Mouse (Mus musculus) heart, postnatal 0 days (tissue): Measurements from ENCODE around the gene Zfp526.

Source experiments
- CTCF ChIP-seq: IDR thresholded peaks from 2 replicates; pipeline ENCODE4 v1.5.1; 2016; ENCODE audit warnings: antibody characterized with exemption, control low read depth, low read depth
- EP300 ChIP-seq: IDR thresholded peaks from 2 replicates; pipeline ENCODE4 v1.6.1; 2016; ENCODE audit warnings: antibody characterized with exemption, low read depth

- TF ChIP-seq CTCF (no peak), EP300 (no peak)
Measured at GRCm38 (mm10) chr7:25261896-25262295, 40.7 kb downstream of the Zfp526 start.
